Mouse (Mus musculus) heart, adult 2 months (tissue): ENCODE results near the gene Tmem129.

ENCODE experiments used
- CTCF ChIP-seq: fragments of 200-600 bp; IDR thresholded peaks from 2 replicates; pipeline ENCODE4 v1.8.1; 2022; ENCODE audit warnings: antibody characterized with exemption, mild to moderate bottlenecking, moderate library complexity
- EP300 ChIP-seq: fragments of 200-500 bp; IDR thresholded peaks from 2 replicates; pipeline ENCODE4 v1.6.1; 2011; ENCODE audit warnings: low read depth, low read length, control low read depth; ENCODE audit not compliant: insufficient read depth
- POLR2A ChIP-seq: fragments of 200-500 bp; IDR thresholded peaks from 2 replicates; pipeline ENCODE4 v1.6.1; 2011; ENCODE audit warnings: mild to moderate bottlenecking, low read depth, low read length, control low read depth; ENCODE audit not compliant: insufficient read depth

DNA sequence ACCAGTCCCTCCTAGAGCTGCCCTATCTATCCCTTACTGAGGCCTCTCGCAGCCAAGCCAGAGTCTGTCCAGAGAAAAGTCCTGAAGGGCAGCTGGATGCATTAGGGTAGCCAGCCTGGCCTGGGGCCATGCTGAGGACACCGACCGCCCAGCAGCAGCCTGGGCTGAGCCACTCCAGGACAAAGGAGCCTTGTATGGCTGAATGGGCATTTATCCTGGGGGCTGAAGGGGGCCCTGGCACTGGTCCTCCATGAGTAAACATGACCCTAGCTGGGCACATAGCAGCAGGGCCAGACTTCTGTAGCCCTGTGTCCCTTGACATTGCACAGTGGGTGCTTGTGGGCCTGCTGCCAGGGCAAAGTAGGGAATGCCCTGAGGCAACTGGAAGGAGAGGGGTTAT lies 16.2 kb upstream of the Tmem129 start:
- TF ChIP-seq CTCF (no peak), POLR2A (no peak), EP300 (no peak)
